Mouse (Mus musculus) spleen, adult 2 months (tissue): ENCODE results near the gene Cpsf4l.

ENCODE experiments used
- CTCF ChIP-seq: fragments of 200-500 bp; IDR thresholded peaks from 2 replicates; pipeline ENCODE4 v1.5.1; 2011; ENCODE audit warnings: mild to moderate bottlenecking, inconsistent platforms; ENCODE audit not compliant: insufficient read depth, insufficient read length, insufficient replicate concordance; ENCODE audit errors: extremely low read depth
- POLR2A ChIP-seq: fragments of 200-500 bp; IDR thresholded peaks from 2 replicates; pipeline ENCODE4 v1.6.1; 2011; ENCODE audit warnings: low read depth, low read length, inconsistent platforms

GRCm38 (mm10) chr11:113651907-113652273, 57.9 kb downstream of the Cpsf4l start:
- TF ChIP-seq CTCF: no peak
- TF ChIP-seq POLR2A: no peak
